Mouse (Mus musculus): ENCODE measurements around the gene Cst6.

DNA sequence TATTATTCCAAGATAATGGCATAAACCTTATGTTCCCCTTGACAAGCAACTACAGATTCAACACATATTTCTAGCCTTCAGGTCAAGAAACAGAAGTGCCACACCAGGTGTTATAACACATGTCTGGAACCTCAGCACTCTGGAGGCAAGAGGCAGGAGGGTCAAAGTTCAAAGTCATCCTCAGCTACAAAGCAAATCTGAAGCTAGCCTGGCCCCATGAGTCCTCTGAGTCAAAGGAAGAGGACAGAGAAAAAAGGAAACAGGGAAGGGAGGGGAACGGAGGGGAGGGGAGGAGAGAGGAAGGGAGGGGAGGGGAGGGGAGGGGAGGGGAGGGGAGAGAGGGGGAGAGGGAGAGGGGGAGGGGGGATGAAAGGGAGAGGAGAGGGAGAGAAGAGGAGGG, 6.7 kb upstream of the Cst6 start:
- TF ChIP-seq FLI1 (IDR thresholded peaks at IDR 0.05; ENCODE audit: low read length): no peak
- no peak for TF ChIP-seq GATA1 (IDR thresholded peaks at IDR 0.05; ENCODE audit: borderline replicate concordance, low read length)
